Mouse (Mus musculus) CH12.LX (cell line): ENCODE data around the gene Sufu. TPM values are rescaled to one million over a fixed set of nuclear protein-coding genes. Genes with fewer than 3 reads are reported as not detected.

ENCODE experiments used
- DNase-seq: peaks from one replicate; pipeline ENCODE4 v3.0.0-alpha.2; 2013; ENCODE audit errors: extremely low read depth
- H3K27ac ChIP-seq: 2 replicates; pipeline ENCODE4 v1.5.1; 2012; ENCODE audit warnings: low read depth, mild to moderate bottlenecking, control low read depth, moderate library complexity; ENCODE audit not compliant: insufficient read depth
- H3K27me3 ChIP-seq: replicated peaks from 2 replicates; pipeline ENCODE3; 2012; ENCODE audit warnings: inconsistent platforms
- H3K36me3 ChIP-seq, 2 experiments: replicated peaks in 1 of 2; 2 replicates each; pipeline versions ENCODE3 to v1.6.1; 2012; ENCODE audit warnings: inconsistent platforms in 1 of 2, low read length in 1 of 2, mild to moderate bottlenecking in 1 of 2, mixed read lengths in 1 of 2, moderate library complexity in 1 of 2; ENCODE audit not compliant: control insufficient read depth in 1 of 2, insufficient read depth in 1 of 2
- H3K4me1 ChIP-seq, 2 experiments: 2 replicates each; pipeline ENCODE4 v1.6.1; 2012; ENCODE audit warnings: inconsistent platforms in 1 of 2, moderate library complexity in 1 of 2; ENCODE audit not compliant: insufficient read depth in 2 of 2, control insufficient read depth in 1 of 2
- H3K4me2 ChIP-seq: 2 replicates; pipeline ENCODE4 v1.6.1; 2012; ENCODE audit warnings: low read depth, mild to moderate bottlenecking, control low read depth; ENCODE audit not compliant: poor library complexity, insufficient read depth, severe bottlenecking
- H3K4me3 ChIP-seq, 3 experiments: fragments of 150-350 bp in 1 of 3; sonication (generic) in 1 of 3; replicated peaks in 1 of 3; 2 replicates each; pipeline versions ENCODE3 to v1.5.1; 2011 to 2012; ENCODE audit warnings: low read depth in 2 of 3, low read length in 2 of 3, mild to moderate bottlenecking in 2 of 3, moderate library complexity in 2 of 3, control low read depth in 1 of 3, improper control_type of control experiment in 1 of 3, inconsistent platforms in 1 of 3, mixed read lengths in 1 of 3; ENCODE audit not compliant: poor library complexity in 1 of 3
- H3K79me2 ChIP-seq: replicated peaks from 2 replicates; pipeline ENCODE4 v1.6.1; 2012; ENCODE audit warnings: mild to moderate bottlenecking, moderate library complexity; ENCODE audit not compliant: control insufficient read depth, poor library complexity, insufficient read depth, severe bottlenecking; ENCODE audit errors: extremely low read depth
- H3K9ac ChIP-seq: 2 replicates; pipeline ENCODE4 v1.6.1; 2012; ENCODE audit warnings: low read depth, mild to moderate bottlenecking, control low read depth, moderate library complexity; ENCODE audit not compliant: insufficient read depth
- H3K9me3 ChIP-seq: replicated peaks from 2 replicates; pipeline ENCODE3; 2012; ENCODE audit warnings: low read length, inconsistent platforms, mixed read lengths
- BHLHE40 ChIP-seq: IDR thresholded peaks from 2 replicates; pipeline ENCODE4 v1.6.1; 2011; ENCODE audit warnings: mild to moderate bottlenecking, low read depth, low read length, improper control_type of control experiment
- CTCF ChIP-seq, 2 experiments: IDR thresholded peaks in 1 of 2; conservative IDR thresholded peaks in 1 of 2; 2 replicates each; pipeline ENCODE4 v1.5.1; 2011 to 2012; ENCODE audit warnings: low read depth in 2 of 2, low read length in 2 of 2, improper control_type of control experiment in 1 of 2, inconsistent platforms in 1 of 2, mild to moderate bottlenecking in 1 of 2, moderate library complexity in 1 of 2
- E2F4 ChIP-seq: IDR thresholded peaks from 2 replicates; pipeline ENCODE4 v1.6.1; 2011; ENCODE audit warnings: low read depth, low read length, improper control_type of control experiment; ENCODE audit not compliant: insufficient replicate concordance
- ETS1 ChIP-seq: conservative IDR thresholded peaks from 2 replicates; pipeline ENCODE4 v1.6.1; 2012; ENCODE audit warnings: low read depth, mild to moderate bottlenecking, inconsistent platforms, low read length, improper control_type of control experiment, moderate library complexity
- GABPA ChIP-seq: IDR thresholded peaks from 2 replicates; pipeline ENCODE4 v1.6.1; 2012; ENCODE audit warnings: low read depth, low read length, improper control_type of control experiment, inconsistent platforms; ENCODE audit not compliant: insufficient replicate concordance
- HCFC1 ChIP-seq: IDR thresholded peaks from 2 replicates; pipeline ENCODE4 v1.6.1; 2012; ENCODE audit warnings: low read depth, mild to moderate bottlenecking, inconsistent platforms, low read length, improper control_type of control experiment
- JUN ChIP-seq: IDR thresholded peaks from 2 replicates; pipeline ENCODE4 v1.6.1; 2011; ENCODE audit warnings: low read depth, mild to moderate bottlenecking, low read length, improper control_type of control experiment, moderate library complexity; ENCODE audit not compliant: insufficient read depth
- JUND ChIP-seq: conservative IDR thresholded peaks from 2 replicates; pipeline ENCODE4 v1.6.1; 2011; ENCODE audit warnings: low read depth, low read length, improper control_type of control experiment
- KAT2A ChIP-seq: IDR thresholded peaks from 2 replicates; pipeline ENCODE4 v1.6.1; 2012; ENCODE audit warnings: low read length, improper control_type of control experiment, inconsistent platforms; ENCODE audit not compliant: insufficient replicate concordance
- MAX ChIP-seq: IDR thresholded peaks from 2 replicates; pipeline ENCODE4 v1.6.1; 2011; ENCODE audit warnings: low read length, improper control_type of control experiment
- NELFE ChIP-seq: IDR thresholded peaks from 2 replicates; pipeline ENCODE4 v1.6.1; 2011; ENCODE audit warnings: low read depth, low read length, improper control_type of control experiment
- POLR2A ChIP-seq: IDR thresholded peaks from 2 replicates; pipeline ENCODE4 v1.6.1; 2011; ENCODE audit warnings: low read depth, mild to moderate bottlenecking, improper control_type of control experiment, low read length
- RCOR1 ChIP-seq: conservative IDR thresholded peaks from 2 replicates; pipeline ENCODE4 v1.6.1; 2012; ENCODE audit warnings: low read depth, mild to moderate bottlenecking, inconsistent platforms, low read length, improper control_type of control experiment
- SIN3A ChIP-seq: IDR thresholded peaks from 2 replicates; pipeline ENCODE4 v1.6.1; 2012; ENCODE audit warnings: low read length, improper control_type of control experiment, inconsistent platforms
- SMC3 ChIP-seq: IDR thresholded peaks from 2 replicates; pipeline ENCODE4 v1.6.1; 2011; ENCODE audit warnings: low read depth, low read length, improper control_type of control experiment
- TBP ChIP-seq: conservative IDR thresholded peaks from 2 replicates; pipeline ENCODE4 v1.6.1; 2011; ENCODE audit warnings: low read depth, low read length, improper control_type of control experiment
- TCF12 ChIP-seq: IDR thresholded peaks from 2 replicates; pipeline ENCODE4 v1.6.1; 2014; ENCODE audit warnings: low read depth, mild to moderate bottlenecking, inconsistent platforms, low read length, improper control_type of control experiment
- USF1 ChIP-seq: IDR thresholded peaks from 2 replicates; pipeline ENCODE4 v1.6.1; 2014; ENCODE audit warnings: low read depth, mild to moderate bottlenecking, inconsistent platforms, low read length, improper control_type of control experiment
- ZKSCAN1 ChIP-seq: IDR thresholded peaks from 2 replicates; pipeline ENCODE4 v1.6.1; 2012; ENCODE audit warnings: low read depth, inconsistent platforms, low read length, improper control_type of control experiment, borderline replicate concordance
- ZMIZ1 ChIP-seq: IDR thresholded peaks from 2 replicates; pipeline ENCODE4 v1.6.1; 2012; ENCODE audit warnings: low read depth, mild to moderate bottlenecking, inconsistent platforms, low read length, improper control_type of control experiment
- ZNF384 ChIP-seq: IDR thresholded peaks from 2 replicates; pipeline ENCODE4 v1.6.1; 2012; ENCODE audit warnings: low read depth, low read length, improper control_type of control experiment, inconsistent platforms
- dilution Hi-C: fragments of 300-500 bp; cut with MboI; formaldehyde crosslinking; loops from 2 replicates; pipeline ENCODE4 v1.14.3; 2020; ENCODE audit warnings: low sequenced_read_pairs; ENCODE audit not compliant: extremely low pct_unique_long_range_greater_than_20kb, extremely low pct_ligation_motif_present
- in situ Hi-C: fragments of 300-500 bp; cut with MboI; formaldehyde crosslinking; loops from 3 replicates; pipeline ENCODE4 v1.14.3; 2019; ENCODE audit warnings: low sequenced_read_pairs, low pct_ligation_motif_present, low pct_unique_long_range_greater_than_20kb, mixed read lengths
- polyA plus RNA-seq: library from polyadenylated mRNA; unstranded; fragments of >175 nt; gene quantifications from 2 replicates; pipeline ENCODE4 v1.2.1, GENCODE M21; 2012; ENCODE audit warnings: low read depth; ENCODE audit not compliant: insufficient read length
- total RNA-seq, 2 experiments: library from RNA; depleted of rRNA; stranded (reverse); fragments of 300-350 nt in 1 of 2; fragments of >200 nt in 1 of 2; gene quantifications; 2 replicates each; pipeline ENCODE4 v1.2.3; 2012 to 2014

Gene Sufu
- total and polyA plus RNA-seq, 3 experiments: 3.6 to 22.6 (median 9.8) TPM

DNA sequence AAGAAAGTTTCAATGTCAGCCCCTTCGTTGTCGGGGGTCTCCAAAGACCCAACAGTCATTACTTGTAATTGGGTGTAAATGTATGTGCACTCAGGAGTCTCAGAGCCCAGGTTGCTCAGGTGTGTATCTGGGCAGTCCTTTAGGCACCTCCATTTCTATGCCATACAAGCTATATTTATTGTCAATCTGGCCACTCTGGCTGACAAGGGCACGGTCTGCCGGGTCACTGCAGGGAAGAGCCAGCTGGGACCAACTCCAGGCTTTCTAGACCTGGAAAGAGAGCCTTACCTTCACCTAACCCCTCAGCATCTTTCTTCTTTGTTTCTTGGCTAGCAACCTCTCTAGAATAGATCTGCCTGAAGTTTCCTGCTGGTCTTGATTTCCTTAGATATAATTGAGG, 113.0 kb downstream of the Sufu start:
- Histone ChIP-seq H3K4me3 (no peak overlapping the region), H3K79me2 (peaks cover 67% of the 10 kb centered on the region), H3K4me2 (no peak overlapping the region), H3K27ac (no peak overlapping the region), H3K27me3 (no peaks in the 10 kb centered on the region)
- dilution Hi-C loops: no loop called here
- in situ Hi-C loops: no loop called here
- no peak for DNase-seq
- no peak for TF ChIP-seq HCFC1
- TF ChIP-seq ZNF384: no peak
- no peak for TF ChIP-seq ZMIZ1
- TF ChIP-seq TCF12: no peak
- no peak for TF ChIP-seq TBP
- TF ChIP-seq MAX: no peak
- no peak for TF ChIP-seq RCOR1
- no peak for TF ChIP-seq JUND
- TF ChIP-seq SIN3A: no peak
- no peak for TF ChIP-seq SMC3
- TF ChIP-seq NELFE: no peak
- TF ChIP-seq ZKSCAN1: no peak
- no peak for TF ChIP-seq POLR2A
- TF ChIP-seq ETS1: no peak
- TF ChIP-seq KAT2A: no peak
- no peak for TF ChIP-seq USF1
- no peak for TF ChIP-seq BHLHE40
- no peak for TF ChIP-seq E2F4
- TF ChIP-seq, all 38 proteins: peak for 0
- H3K36me3 ChIP-seq: peaks cover 44 to 92% of the 10 kb centered on the region in 2 experiments
- H3K9me3 ChIP-seq: no peaks in the 10 kb centered on the region
- H3K4me1 ChIP-seq: peaks cover 24 to 74% of the 10 kb centered on the region in 2 experiments
- H3K9ac ChIP-seq: no peak overlapping the region

DNA sequence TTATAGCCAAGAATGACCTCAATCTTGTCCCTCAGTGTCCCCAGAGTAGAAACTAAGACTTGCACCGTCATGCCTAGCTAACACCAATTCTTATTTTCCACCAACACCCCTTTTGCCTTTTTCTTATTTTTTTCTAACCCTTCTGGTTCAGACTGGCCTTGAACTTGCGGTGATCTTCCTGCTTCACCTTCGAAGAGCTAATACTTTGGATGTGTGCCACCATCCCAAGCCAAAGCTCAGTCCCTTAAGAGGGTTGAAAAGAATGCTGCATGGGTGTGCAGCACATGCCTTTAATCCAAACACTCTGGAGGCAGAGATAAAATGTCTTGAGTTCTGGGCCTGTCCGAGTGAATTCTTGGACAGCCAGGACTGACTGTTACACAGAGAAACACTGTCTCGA, 113.7 kb downstream of the Sufu start:
- DNase-seq: no peak
- no peak overlapping the region for H3K4me3 ChIP-seq
- H3K79me2 ChIP-seq: peaks cover 61% of the 10 kb centered on the region
- H3K4me2 ChIP-seq: no peak overlapping the region
- no peak overlapping the region for H3K9ac ChIP-seq
- peaks cover 50 to 93% of the 10 kb centered on the region in 2 experiments for H3K36me3 ChIP-seq
- in situ Hi-C loops: no loop called here
- H3K9me3 ChIP-seq: no peaks in the 10 kb centered on the region
- no peaks in the 10 kb centered on the region for H3K27me3 ChIP-seq
- no peak overlapping the region for H3K27ac ChIP-seq
- TF ChIP-seq GABPA (no peak), ZMIZ1 (no peak), JUN (no peak), CTCF (conservative IDR thresholded peaks at IDR 0.05 in 1 of 2, IDR thresholded peaks at IDR 0.05 in 1 of 2; ENCODE audit: low read depth in 2 of 2, low read length in 2 of 2) (no peak)
- dilution Hi-C loops: no loop called here
- peaks cover 24 to 67% of the 10 kb centered on the region in 2 experiments for H3K4me1 ChIP-seq
